Mouse (Mus musculus) thymus, postnatal 36 days (tissue): Measurements from ENCODE around the gene B3gnt2.

Experiments used
- DNase-seq, 2 experiments: peaks; one replicate each; pipeline ENCODE4 v3.0.0; 2022; ENCODE audit warnings: mixed read lengths in 2 of 2

The B3gnt2 gene

GRCm38 (mm10) chr11:22813427-22813826 lies 47.3 kb downstream of the B3gnt2 start:
- no peak for DNase-seq

- DNase-seq, result no peak
Observed at GRCm38 (mm10) chr11:22811413-22811812, 49.3 kb downstream of the B3gnt2 start.

- peak in 1 of 2 experiments; percentile 36 for DNase-seq
Observed at GRCm38 (mm10) chr11:22809465-22810096, 51.2 kb downstream of the B3gnt2 start.

GRCm38 (mm10) chr11:22808040-22808439 lies 52.7 kb downstream of the B3gnt2 start:
- no peak for DNase-seq

- DNase-seq, result no peak
Observed at GRCm38 (mm10) chr11:22805171-22805570, 55.6 kb downstream of the B3gnt2 start.

- DNase-seq, result peak in 1 of 2 experiments; percentile 44
Observed at GRCm38 (mm10) chr11:22799987-22800424, 60.8 kb downstream of the B3gnt2 start.

GRCm38 (mm10) chr11:22798916-22799315 lies 61.8 kb downstream of the B3gnt2 start:
- DNase-seq, result no peak

- DNase-seq, result no peak
Observed at GRCm38 (mm10) chr11:22794734-22795133, 66.0 kb downstream of the B3gnt2 start.

- DNase-seq, result no peak
Observed at GRCm38 (mm10) chr11:22793881-22794203, 66.9 kb downstream of the B3gnt2 start.

GRCm38 (mm10) chr11:22793176-22793880 lies 67.4 kb downstream of the B3gnt2 start:
- DNase-seq, result no peak

- no peak for DNase-seq
Observed at GRCm38 (mm10) chr11:22792149-22792548, 68.6 kb downstream of the B3gnt2 start.

GRCm38 (mm10) chr11:22791726-22792125 lies 69.0 kb downstream of the B3gnt2 start:
- DNase-seq, result no peak

- no peak for DNase-seq
Observed at GRCm38 (mm10) chr11:22787833-22788232, 72.9 kb downstream of the B3gnt2 start.

- no peak for DNase-seq
Observed at GRCm38 (mm10) chr11:22784477-22784876, 76.3 kb downstream of the B3gnt2 start.

- peak; percentile 68 to 83 for DNase-seq
Observed at GRCm38 (mm10) chr11:22782705-22783124, 78.0 kb downstream of the B3gnt2 start.

- DNase-seq, result no peak
Observed at GRCm38 (mm10) chr11:22781190-22781589, 79.6 kb downstream of the B3gnt2 start.

GRCm38 (mm10) chr11:22780761-22781160 lies 80.0 kb downstream of the B3gnt2 start:
- no peak for DNase-seq

GRCm38 (mm10) chr11:22779821-22780551 lies 80.8 kb downstream of the B3gnt2 start:
- no peak for DNase-seq

- no peak for DNase-seq
Observed at GRCm38 (mm10) chr11:22778596-22778995, 82.2 kb downstream of the B3gnt2 start.

GRCm38 (mm10) chr11:22777531-22777930 lies 83.2 kb downstream of the B3gnt2 start:
- peak; percentile 41 to 48 for DNase-seq

- DNase-seq, result no peak
Observed at GRCm38 (mm10) chr11:22774821-22775220, 85.9 kb downstream of the B3gnt2 start.

- DNase-seq, result no peak
Observed at GRCm38 (mm10) chr11:22766238-22766637, 94.5 kb downstream of the B3gnt2 start.

- no peak for DNase-seq
Observed at GRCm38 (mm10) chr11:22765425-22765824, 95.3 kb downstream of the B3gnt2 start.
